Mouse (Mus musculus) lung, postnatal 0 days (tissue): ENCODE results near the gene Rassf1. TPM values are rescaled to one million over a fixed set of nuclear protein-coding genes. Genes with fewer than 3 reads are reported as not detected.
"Not testable (repeated sequence)": the region's sequence is repeated elsewhere in the genome, so short reads cannot be mapped to it uniquely, and the experiment has no call there.

ENCODE experiments used
- ATAC-seq: fragments of 200-750 bp; cut with Nextera tagmentation; 2 replicates; pipeline ENCODE4 v1.8.0; 2017; ENCODE audit warnings: moderate library complexity
- DNase-seq: peaks from one replicate; pipeline ENCODE4 v3.0.0-alpha.2; 2016; ENCODE audit warnings: low spot score
- H3K27ac ChIP-seq: fragments of 300-500 bp; sonication (generic); 2 replicates; pipeline ENCODE4 v1.5.1; 2014; ENCODE audit warnings: antibody characterized with exemption, mild to moderate bottlenecking, low read length, mixed read lengths
- H3K27me3 ChIP-seq: fragments of 300-500 bp; sonication (generic); replicated peaks from 2 replicates; pipeline ENCODE4 v1.6.1; 2014; ENCODE audit warnings: low read length, mixed read lengths; ENCODE audit not compliant: insufficient read depth
- H3K36me3 ChIP-seq: fragments of 300-500 bp; sonication (generic); 2 replicates; pipeline ENCODE4 v1.6.1; 2014; ENCODE audit warnings: low read length, mixed read lengths; ENCODE audit not compliant: insufficient read depth
- H3K4me1 ChIP-seq: fragments of 300-500 bp; sonication (generic); 2 replicates; pipeline ENCODE4 v1.6.1; 2014; ENCODE audit warnings: antibody characterized with exemption, low read depth, low read length, mixed read lengths; ENCODE audit not compliant: insufficient read depth
- H3K4me2 ChIP-seq: fragments of 300-500 bp; sonication (generic); replicated peaks from 2 replicates; pipeline ENCODE4 v1.6.1; 2014; ENCODE audit warnings: low read depth, mild to moderate bottlenecking, low read length, moderate library complexity, mixed read lengths
- H3K4me3 ChIP-seq: fragments of 300-500 bp; sonication (generic); 2 replicates; pipeline ENCODE4 v1.5.1; 2014; ENCODE audit warnings: low read depth, low read length
- H3K9ac ChIP-seq: fragments of 300-500 bp; sonication (generic); replicated peaks from 2 replicates; pipeline ENCODE4 v1.6.1; 2014; ENCODE audit warnings: low read depth, mild to moderate bottlenecking
- H3K9me3 ChIP-seq: fragments of 300-500 bp; sonication (generic); 2 replicates; pipeline ENCODE4 v1.6.1; 2016; ENCODE audit warnings: low read length, mixed read lengths
- CTCF ChIP-seq: IDR thresholded peaks from 2 replicates; pipeline ENCODE4 v1.5.1; 2016; ENCODE audit warnings: antibody characterized with exemption, mild to moderate bottlenecking
- EP300 ChIP-seq: IDR thresholded peaks from 2 replicates; pipeline ENCODE4 v1.6.1; 2016; ENCODE audit warnings: antibody characterized with exemption, mild to moderate bottlenecking, control low read depth
- WGBS: fragments of 180-500 bp; shearing (Covaris S2); extraction: QIAGEN DNeasy Blood & Tissue Kit; methylation state at CpG from one replicate; pipeline ENCODE4 v1.1.7; 2014; 5-methylcytosine and 5-hydroxymethylcytosine counted together
- polyA plus RNA-seq: library from polyadenylated mRNA; unstranded; fragments of >200 nt; fragmentation: Nextera tagmentation; extraction: Ambion mirVana; gene quantifications from 2 replicates; pipeline ENCODE4 v1.2.1, GENCODE M21; 2015

Gene Rassf1
- polyA plus RNA-seq, 1 experiment from 2014 or later = 86.1 TPM

GRCm38 (mm10) chr9:107569270-107569669, 17.9 kb downstream of the Rassf1 start:
- Histone ChIP-seq H3K27ac (peak overlapping the region; percentile 92), H3K9ac (peak overlapping the region; percentile 41), H3K4me2 (peak overlapping the region; percentile 70), H3K4me1 (peaks cover 11% of the 10 kb centered on the region; the same call in 1 of the 2 replicates), H3K9me3 (no peaks in the 10 kb centered on the region), H3K27me3 (no peaks in the 10 kb centered on the region), H3K4me3 (peak overlapping the region; percentile 63), H3K36me3 (peaks cover 8% of the 10 kb centered on the region; the same call in 1 of the 2 replicates)
- 1% methylated on average over 22 of the region's 23 CpGs for WGBS
- TF ChIP-seq CTCF = no peak
- TF ChIP-seq EP300 = no peak
- DNase-seq = peak; percentile 53
- peak; percentile 3 for ATAC-seq

- Histone ChIP-seq H3K9me3 (no peaks in the 10 kb centered on the region), H3K36me3 (peaks cover 8% of the 10 kb centered on the region; the same call in 1 of the 2 replicates), H3K4me1 (peaks cover 10% of the 10 kb centered on the region; the same call in 1 of the 2 replicates), H3K4me2 (peak overlapping the region; percentile 70), H3K27me3 (no peaks in the 10 kb centered on the region), H3K27ac (peak overlapping the region; percentile 92), H3K4me3 (peak overlapping the region; percentile 63), H3K9ac (peak overlapping the region; percentile 41)
- DNase-seq (no peak), ATAC-seq (no peak)
- WGBS = 24% methylated on average over 13 of the region's 13 CpGs
- TF ChIP-seq EP300 (no peak), CTCF (peak; percentile 23; the same call in 1 of the 2 replicates)
Observed at GRCm38 (mm10) chr9:107570016-107570415, 18.7 kb downstream of the Rassf1 start.

DNA sequence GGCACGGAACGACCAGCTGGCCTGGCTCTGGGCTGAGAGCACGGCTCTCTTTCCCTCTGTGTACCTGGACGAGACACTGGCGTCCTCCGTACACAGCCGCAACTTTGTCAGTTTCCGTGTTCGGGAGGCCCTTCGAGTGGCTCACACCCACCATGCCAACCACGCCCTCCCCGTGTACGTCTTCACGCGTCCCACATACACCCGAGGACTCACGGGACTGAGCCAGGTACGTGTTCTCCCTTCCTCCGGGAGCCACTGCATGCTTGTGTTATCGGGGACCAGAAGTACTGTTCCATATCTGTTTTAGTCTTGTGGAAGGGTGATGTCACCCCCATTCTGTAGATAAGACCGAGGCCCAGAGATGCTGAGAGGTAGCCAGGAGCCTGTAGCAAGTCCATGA, 19.5 kb downstream of the Rassf1 start:
- no peak for TF ChIP-seq EP300
- TF ChIP-seq CTCF = no peak
- peaks cover 8% of the 10 kb centered on the region; the same call in 1 of the 2 replicates for H3K36me3 ChIP-seq
- DNase-seq (peak; percentile 45), ATAC-seq (no peak)
- peak overlapping the region; percentile 29 for H3K27ac ChIP-seq
- peaks cover 10% of the 10 kb centered on the region; the same call in 1 of the 2 replicates for H3K4me1 ChIP-seq
- H3K27me3 ChIP-seq = no peaks in the 10 kb centered on the region
- WGBS = 64% methylated on average over 21 of the region's 21 CpGs
- H3K4me2 ChIP-seq = peak overlapping the region; percentile 70
- no peak overlapping the region for H3K9ac ChIP-seq
- no peaks in the 10 kb centered on the region for H3K9me3 ChIP-seq
- H3K4me3 ChIP-seq = peak overlapping the region; percentile 63; the same call in 1 of the 2 replicates

- Histone ChIP-seq H3K27me3 (no peaks in the 10 kb centered on the region), H3K9ac (no peak overlapping the region), H3K4me2 (0 out of 2 replicates have a peak overlapping the region, but pooled peaks have one; percentile 70), H3K4me3 (no peak overlapping the region), H3K4me1 (peaks cover 12% of the 10 kb centered on the region; the same call in 1 of the 2 replicates), H3K27ac (peak overlapping the region; percentile 66), H3K9me3 (no peaks in the 10 kb centered on the region), H3K36me3 (peaks cover 8% of the 10 kb centered on the region; the same call in 1 of the 2 replicates)
- ATAC-seq = peak; percentile 6
- peak; percentile 52 for DNase-seq
- WGBS = 78% methylated on average over 22 of the region's 22 CpGs
- TF ChIP-seq CTCF (no peak), EP300 (peak; percentile 97)
Observed at GRCm38 (mm10) chr9:107571534-107572326, 20.4 kb downstream of the Rassf1 start.

DNA sequence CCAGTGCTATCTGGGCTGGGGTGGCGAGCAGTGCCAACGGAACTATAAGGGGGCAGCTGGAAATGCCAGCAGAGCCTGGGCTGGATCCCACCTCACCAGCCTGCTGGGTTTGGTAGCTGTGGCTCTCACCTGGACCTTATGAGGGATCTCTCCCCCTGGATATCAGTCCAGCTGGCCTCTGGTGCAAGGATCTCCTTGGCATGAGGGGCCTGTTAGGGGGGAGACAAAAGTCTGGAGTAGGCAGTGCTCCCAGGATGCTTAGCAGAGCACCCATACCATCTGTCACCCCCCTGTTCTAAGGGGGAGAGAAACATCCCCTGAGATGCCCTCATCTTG, 20.9 kb downstream of the Rassf1 start:
- TF ChIP-seq CTCF = no peak
- no peak for TF ChIP-seq EP300
- peak overlapping the region; percentile 66; the same call in 1 of the 2 replicates for H3K27ac ChIP-seq
- no peak overlapping the region for H3K9ac ChIP-seq

DNA sequence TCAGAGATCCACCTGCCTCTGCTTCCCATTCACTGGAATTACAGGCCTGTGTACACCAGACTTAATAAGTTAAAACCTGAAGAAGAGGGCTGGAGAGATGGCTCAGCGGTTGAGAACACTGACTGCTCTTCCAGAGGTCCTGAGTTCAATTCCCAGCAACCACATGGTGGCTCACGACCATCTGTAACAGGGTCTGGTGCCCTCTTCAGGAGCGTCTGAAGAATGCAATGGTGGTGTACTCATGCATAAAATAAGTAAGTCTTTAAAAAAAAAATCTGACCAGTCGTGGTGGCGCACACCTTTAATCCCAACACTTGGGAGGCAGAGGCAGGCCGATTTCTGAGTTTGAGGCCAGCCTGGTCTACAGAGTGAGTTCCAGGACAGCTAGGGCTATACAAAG, 22.4 kb downstream of the Rassf1 start:
- TF ChIP-seq CTCF = peak; percentile 25; the same call in 1 of the 2 replicates
- WGBS = 79% methylated on average over 6 of the region's 6 CpGs
- H3K4me1 ChIP-seq = peaks cover 12% of the 10 kb centered on the region; the same call in 1 of the 2 replicates
- DNase-seq, H3K4me3 ChIP-seq, H3K9me3 ChIP-seq, H3K27me3 ChIP-seq, H3K4me2 ChIP-seq, H3K9ac ChIP-seq, H3K27ac ChIP-seq, ATAC-seq, H3K36me3 ChIP-seq: not testable (repeated sequence)

More for the DNA sequence above, 20.9 kb downstream of the Rassf1 start:
- peaks cover 12% of the 10 kb centered on the region; the same call in 1 of the 2 replicates for H3K4me1 ChIP-seq
- no peak overlapping the region for H3K4me3 ChIP-seq
- no peaks in the 10 kb centered on the region for H3K27me3 ChIP-seq
- peaks cover 8% of the 10 kb centered on the region; the same call in 1 of the 2 replicates for H3K36me3 ChIP-seq
- no peak overlapping the region for H3K4me2 ChIP-seq
- 86% methylated on average over 2 of the region's 2 CpGs for WGBS
- DNase-seq (no peak), ATAC-seq (no peak)
- H3K9me3 ChIP-seq = no peaks in the 10 kb centered on the region
